ENCODE assay signal across 8 mouse cellular contexts in the genomic region with DNA sequence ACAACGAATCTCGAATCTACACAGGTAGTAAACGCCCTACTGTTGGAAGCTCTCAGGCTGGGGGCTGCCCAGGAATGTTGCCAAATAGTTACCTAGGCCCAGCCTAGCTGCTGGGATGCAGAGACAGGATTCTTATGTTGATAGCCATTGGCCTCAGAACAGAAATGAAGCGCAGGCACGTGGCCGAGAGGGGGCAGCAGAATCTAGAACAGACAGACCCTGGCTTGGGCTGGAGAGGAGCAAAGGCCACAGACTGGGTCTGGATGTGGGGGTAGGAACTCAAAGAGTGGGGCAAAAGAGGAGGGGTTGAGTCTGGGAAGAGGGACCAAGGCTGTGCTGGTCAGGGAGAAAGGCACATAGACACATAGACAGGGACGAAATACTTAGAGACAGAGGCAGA. TPM values are rescaled to one million over a fixed set of nuclear protein-coding genes. Genes with fewer than 3 reads are reported as not detected.
DNase-seq lines count a peak whose midpoint lies in the region; ATAC-seq and TF ChIP-seq lines count a peak whose summit lies in the region.

No protein-coding gene starts in this region.

- ATAC-seq in intestine, embryonic 14.5 days (replicated peaks; ENCODE audit: low FRiP score, low TSS enrichment, low read depth), result no peak
- no peak for ATAC-seq in intestine, embryonic 15.5 days
- no peak for ATAC-seq in embryonic facial prominence, embryonic 11.5 days (replicated peaks; ENCODE audit: insufficient number of reproducible peaks, low FRiP score, low TSS enrichment, low read depth)
- ATAC-seq in hindbrain, embryonic 13.5 days (ENCODE audit: low FRiP score), result no peak
- ATAC-seq in midbrain, postnatal 0 days (ENCODE audit: low FRiP score), result 0 out of 2 replicates have a peak, but pooled peaks have one; percentile 15

- peak; percentile 78 for DNase-seq in intestine, embryonic 14.5 days (ENCODE audit: low spot score)
- peak; percentile 82 for DNase-seq in adrenal gland, postnatal 14 days
- DNase-seq in embryonic facial prominence, embryonic 11.5 days (ENCODE audit: low spot score), result peak; percentile 75
- peak; percentile 78 for DNase-seq in limb, embryonic 10.5 days (ENCODE audit: low spot score)
- DNase-seq in midbrain, postnatal 0 days (ENCODE audit: low spot score), result peak; percentile 61
- DNase-seq in urinary bladder, postnatal 36 days (ENCODE audit: low spot score in 2 of 2), result peak; percentile 51 to 65

- no peaks in the 10 kb centered on the region for H3K27me3 ChIP-seq in intestine, embryonic 14.5 days (replicated peaks; ENCODE audit: control insufficient read depth, insufficient read depth, low read length)
- H3K27me3 ChIP-seq in intestine, embryonic 15.5 days (replicated peaks), result peaks cover 4% of the 10 kb centered on the region
- no peaks in the 10 kb centered on the region for H3K27me3 ChIP-seq in embryonic facial prominence, embryonic 11.5 days (ENCODE audit: control insufficient read depth, insufficient read depth, low read length)
- no peaks in the 10 kb centered on the region for H3K27me3 ChIP-seq in hindbrain, embryonic 13.5 days
- H3K27me3 ChIP-seq in limb, embryonic 10.5 days (ENCODE audit: low read depth, poor library complexity, severe bottlenecking), result peaks cover 73% of the 10 kb centered on the region
- no peaks in the 10 kb centered on the region for H3K27me3 ChIP-seq in midbrain, postnatal 0 days (ENCODE audit: insufficient read depth, low read length)

- 9% methylated on average over 7 of the region's 7 CpGs for WGBS in intestine, embryonic 14.5 days
- 14% methylated on average over 7 of the region's 7 CpGs for WGBS in intestine, embryonic 15.5 days
- WGBS in embryonic facial prominence, embryonic 11.5 days, result 9% methylated on average over 7 of the region's 7 CpGs
- WGBS in hindbrain, embryonic 13.5 days, result 13% methylated on average over 7 of the region's 7 CpGs
- WGBS in limb, embryonic 10.5 days, result 11% methylated on average over 7 of the region's 7 CpGs
- 10% methylated on average over 7 of the region's 7 CpGs for WGBS in midbrain, postnatal 0 days

- H3K27ac ChIP-seq in intestine, embryonic 14.5 days (ENCODE audit: low read depth), result no peak overlapping the region
- H3K27ac ChIP-seq in intestine, embryonic 15.5 days, result no peak overlapping the region
- no peak overlapping the region for H3K27ac ChIP-seq in embryonic facial prominence, embryonic 11.5 days (replicated peaks; ENCODE audit: low read depth, low read length)
- peak overlapping the region; percentile 26; the same call in 1 of the 2 replicates for H3K27ac ChIP-seq in hindbrain, embryonic 13.5 days
- no peak overlapping the region for H3K27ac ChIP-seq in limb, embryonic 10.5 days
- no peak overlapping the region for H3K27ac ChIP-seq in midbrain, postnatal 0 days (ENCODE audit: low read depth, low read length)

- H3K4me3 ChIP-seq in intestine, embryonic 14.5 days (ENCODE audit: low read depth, low read length), result no peak overlapping the region
- no peak overlapping the region for H3K4me3 ChIP-seq in intestine, embryonic 15.5 days (replicated peaks)
- no peak overlapping the region for H3K4me3 ChIP-seq in embryonic facial prominence, embryonic 11.5 days (ENCODE audit: low read depth, low read length)
- H3K4me3 ChIP-seq in hindbrain, embryonic 13.5 days, result no peak overlapping the region
- H3K4me3 ChIP-seq in limb, embryonic 10.5 days, result no peak overlapping the region
- H3K4me3 ChIP-seq in midbrain, postnatal 0 days (ENCODE audit: low read depth, low read length), result no peak overlapping the region

- peaks cover 10% of the 10 kb centered on the region for H3K4me1 ChIP-seq in intestine, embryonic 14.5 days (replicated peaks; ENCODE audit: control insufficient read depth, insufficient read depth, low read length)
- H3K4me1 ChIP-seq in intestine, embryonic 15.5 days (replicated peaks), result peaks cover 10% of the 10 kb centered on the region
- H3K4me1 ChIP-seq in embryonic facial prominence, embryonic 11.5 days (ENCODE audit: control insufficient read depth, insufficient read depth, low read length), result peaks cover 4% of the 10 kb centered on the region
- peaks cover 25% of the 10 kb centered on the region for H3K4me1 ChIP-seq in hindbrain, embryonic 13.5 days (replicated peaks)
- peaks cover 62% of the 10 kb centered on the region for H3K4me1 ChIP-seq in limb, embryonic 10.5 days
- H3K4me1 ChIP-seq in midbrain, postnatal 0 days (ENCODE audit: insufficient read depth, low read length), result no peaks in the 10 kb centered on the region

- H3K36me3 ChIP-seq in intestine, embryonic 14.5 days (ENCODE audit: control insufficient read depth, insufficient read depth, low read length), result peaks cover 4% of the 10 kb centered on the region; the same call in 1 of the 2 replicates
- no peaks in the 10 kb centered on the region for H3K36me3 ChIP-seq in intestine, embryonic 15.5 days
- H3K36me3 ChIP-seq in embryonic facial prominence, embryonic 11.5 days (replicated peaks; ENCODE audit: control insufficient read depth, insufficient read depth, low read depth, low read length), result no peaks in the 10 kb centered on the region
- H3K36me3 ChIP-seq in hindbrain, embryonic 13.5 days, result peaks cover 18% of the 10 kb centered on the region
- H3K36me3 ChIP-seq in limb, embryonic 10.5 days, result peaks cover 10% of the 10 kb centered on the region
- H3K36me3 ChIP-seq in midbrain, postnatal 0 days (ENCODE audit: insufficient read depth, low read length), result peaks cover 8% of the 10 kb centered on the region

- H3K4me2 ChIP-seq in intestine, embryonic 14.5 days (ENCODE audit: low read length), result no peak overlapping the region
- no peak overlapping the region for H3K4me2 ChIP-seq in intestine, embryonic 15.5 days (replicated peaks)
- H3K4me2 ChIP-seq in embryonic facial prominence, embryonic 11.5 days (ENCODE audit: low read depth, low read length), result no peak overlapping the region
- no peak overlapping the region for H3K4me2 ChIP-seq in hindbrain, embryonic 13.5 days
- no peak overlapping the region for H3K4me2 ChIP-seq in midbrain, postnatal 0 days (ENCODE audit: low read depth, low read length, poor library complexity, severe bottlenecking)

- no peaks in the 10 kb centered on the region for H3K9me3 ChIP-seq in intestine, embryonic 14.5 days (ENCODE audit: control insufficient read depth, low read length)
- no peaks in the 10 kb centered on the region for H3K9me3 ChIP-seq in intestine, embryonic 15.5 days
- H3K9me3 ChIP-seq in embryonic facial prominence, embryonic 11.5 days (replicated peaks; ENCODE audit: control insufficient read depth, low read length), result no peaks in the 10 kb centered on the region
- H3K9me3 ChIP-seq in hindbrain, embryonic 13.5 days, result no peaks in the 10 kb centered on the region
- no peaks in the 10 kb centered on the region for H3K9me3 ChIP-seq in limb, embryonic 10.5 days (replicated peaks)
- no peaks in the 10 kb centered on the region for H3K9me3 ChIP-seq in midbrain, postnatal 0 days (ENCODE audit: low read length)

- no peak overlapping the region for H3K9ac ChIP-seq in intestine, embryonic 14.5 days (ENCODE audit: low read length)
- H3K9ac ChIP-seq in intestine, embryonic 15.5 days, result no peak overlapping the region
- H3K9ac ChIP-seq in embryonic facial prominence, embryonic 11.5 days (replicated peaks; ENCODE audit: low read length), result no peak overlapping the region
- H3K9ac ChIP-seq in hindbrain, embryonic 13.5 days, result no peak overlapping the region
- H3K9ac ChIP-seq in midbrain, postnatal 0 days (replicated peaks; ENCODE audit: low read length, poor library complexity, severe bottlenecking), result no peak overlapping the region

- TF ChIP-seq CTCF in midbrain, postnatal 0 days (IDR thresholded peaks at IDR 0.05), result peak; percentile 79

RNA-seq across cellular contexts. Expression of a gene that starts 14.1 kb away (rescaled TPM):
- 13.6 and 14.8 TPM in 2 replicates for polyA plus RNA-seq in intestine, embryonic 14.5 days (2014; fragmentation: Nextera tagmentation; extraction: Ambion mirVana)
- 10.8 and 11.2 TPM in 2 replicates for polyA plus RNA-seq in intestine, embryonic 15.5 days (2015; fragmentation: Nextera tagmentation; extraction: Ambion mirVana)
- 3.5 and 6.9 TPM in 2 replicates for total RNA-seq in adrenal gland, postnatal 14 days (2021)
- 19.9 and 24.5 TPM in 2 replicates for polyA plus RNA-seq in embryonic facial prominence, embryonic 11.5 days (2014; fragmentation: Nextera tagmentation; extraction: Ambion mirVana)
- 92.0 and 95.2 TPM in 2 replicates for polyA plus RNA-seq in hindbrain, embryonic 13.5 days (2015; fragmentation: Nextera tagmentation; extraction: Ambion mirVana)
- polyA plus RNA-seq in limb, embryonic 10.5 days (2016; fragmentation: Nextera tagmentation; extraction: Ambion mirVana), result 21.0 and 24.2 TPM in 2 replicates
- total RNA-seq in midbrain, postnatal 0 days (2014; rRNA removed), result 167 and 217 TPM in 2 replicates
- 146 and 157 TPM in 2 replicates for polyA plus RNA-seq in midbrain, postnatal 0 days (2015; fragmentation: Nextera tagmentation; extraction: Ambion mirVana)

RNA-seq across cellular contexts. Expression of a gene that starts 42.7 kb away (rescaled TPM):
- 5.2 and 6.2 TPM in 2 replicates for polyA plus RNA-seq in intestine, embryonic 14.5 days (2014; fragmentation: Nextera tagmentation; extraction: Ambion mirVana)
- polyA plus RNA-seq in intestine, embryonic 15.5 days (2015; fragmentation: Nextera tagmentation; extraction: Ambion mirVana), result 5.1 and 6.4 TPM in 2 replicates
- total RNA-seq in adrenal gland, postnatal 14 days (2021), result 61.2 and 63.2 TPM in 2 replicates
- polyA plus RNA-seq in embryonic facial prominence, embryonic 11.5 days (2014; fragmentation: Nextera tagmentation; extraction: Ambion mirVana), result 8.8 and 9.8 TPM in 2 replicates
- 24.4 and 27.8 TPM in 2 replicates for polyA plus RNA-seq in hindbrain, embryonic 13.5 days (2015; fragmentation: Nextera tagmentation; extraction: Ambion mirVana)
- polyA plus RNA-seq in limb, embryonic 10.5 days (2016; fragmentation: Nextera tagmentation; extraction: Ambion mirVana), result 6.1 and 7.8 TPM in 2 replicates
- total RNA-seq in midbrain, postnatal 0 days (2014; rRNA removed), result 61.6 and 69.2 TPM in 2 replicates
- polyA plus RNA-seq in midbrain, postnatal 0 days (2015; fragmentation: Nextera tagmentation; extraction: Ambion mirVana), result 20.1 and 23.4 TPM in 2 replicates

RNA-seq across cellular contexts. Expression of a gene that starts 45.6 kb away (rescaled TPM):
- polyA plus RNA-seq in intestine, embryonic 14.5 days (2014; fragmentation: Nextera tagmentation; extraction: Ambion mirVana), result 130 and 143 TPM in 2 replicates
- 127 and 129 TPM in 2 replicates for polyA plus RNA-seq in intestine, embryonic 15.5 days (2015; fragmentation: Nextera tagmentation; extraction: Ambion mirVana)
- 56.9 and 60.2 TPM in 2 replicates for total RNA-seq in adrenal gland, postnatal 14 days (2021)
- 199 and 201 TPM in 2 replicates for polyA plus RNA-seq in embryonic facial prominence, embryonic 11.5 days (2014; fragmentation: Nextera tagmentation; extraction: Ambion mirVana)
- 47.6 and 48.5 TPM in 2 replicates for polyA plus RNA-seq in hindbrain, embryonic 13.5 days (2015; fragmentation: Nextera tagmentation; extraction: Ambion mirVana)
- 202 and 253 TPM in 2 replicates for polyA plus RNA-seq in limb, embryonic 10.5 days (2016; fragmentation: Nextera tagmentation; extraction: Ambion mirVana)
- 21.8 and 26.5 TPM in 2 replicates for total RNA-seq in midbrain, postnatal 0 days (2014; rRNA removed)
- polyA plus RNA-seq in midbrain, postnatal 0 days (2015; fragmentation: Nextera tagmentation; extraction: Ambion mirVana), result 28.8 and 35.3 TPM in 2 replicates

RNA-seq across cellular contexts. Expression of a gene that starts 59.1 kb away (rescaled TPM):
- polyA plus RNA-seq in intestine, embryonic 14.5 days (2014; fragmentation: Nextera tagmentation; extraction: Ambion mirVana), result 71.9 and 76.4 TPM in 2 replicates
- polyA plus RNA-seq in intestine, embryonic 15.5 days (2015; fragmentation: Nextera tagmentation; extraction: Ambion mirVana), result 58.8 and 65.0 TPM in 2 replicates
- 30.1 and 34.1 TPM in 2 replicates for total RNA-seq in adrenal gland, postnatal 14 days (2021)
- polyA plus RNA-seq in embryonic facial prominence, embryonic 11.5 days (2014; fragmentation: Nextera tagmentation; extraction: Ambion mirVana), result 89.4 and 101 TPM in 2 replicates
- 63.0 and 66.8 TPM in 2 replicates for polyA plus RNA-seq in hindbrain, embryonic 13.5 days (2015; fragmentation: Nextera tagmentation; extraction: Ambion mirVana)
- polyA plus RNA-seq in limb, embryonic 10.5 days (2016; fragmentation: Nextera tagmentation; extraction: Ambion mirVana), result 93.6 and 101 TPM in 2 replicates
- 38.3 and 39.7 TPM in 2 replicates for total RNA-seq in midbrain, postnatal 0 days (2014; rRNA removed)
- 44.3 and 49.9 TPM in 2 replicates for polyA plus RNA-seq in midbrain, postnatal 0 days (2015; fragmentation: Nextera tagmentation; extraction: Ambion mirVana)
